Mouse (Mus musculus) liver, embryonic 14.5 days (tissue): ENCODE data around the gene Gnb4. TPM values are rescaled to one million over a fixed set of nuclear protein-coding genes. Genes with fewer than 3 reads are reported as not detected.
A peak's percentile ranks its signal among the peaks of the same experiment; 100 is the strongest.

Experiments
- ATAC-seq: fragments of 200-750 bp; cut with Nextera tagmentation; 2 replicates; pipeline ENCODE4 v1.8.0; 2017; ENCODE audit warnings: moderate number of reproducible peaks, mild to moderate bottlenecking, moderate library complexity; ENCODE audit not compliant: insufficient read depth
- DNase-seq, 3 experiments: peaks; one replicate each; pipeline ENCODE4 v3.0.0-alpha.2; 2012 to 2013; ENCODE audit warnings: low read depth in 3 of 3, low spot score in 3 of 3
- H3K27ac ChIP-seq: fragments of 300-500 bp; sonication (generic); 2 replicates; pipeline ENCODE4 v1.5.1; 2014; ENCODE audit warnings: moderate library complexity, mild to moderate bottlenecking, control low read depth, inconsistent platforms
- H3K27me3 ChIP-seq: fragments of 300-500 bp; sonication (generic); 2 replicates; pipeline ENCODE4 v1.6.1; 2014; ENCODE audit warnings: mild to moderate bottlenecking, low read length, moderate library complexity; ENCODE audit not compliant: control insufficient read depth, insufficient read depth
- H3K36me3 ChIP-seq: fragments of 300-500 bp; sonication (generic); replicated peaks from 2 replicates; pipeline ENCODE4 v1.6.1; 2014; ENCODE audit warnings: low read depth; ENCODE audit not compliant: control insufficient read depth, insufficient read depth
- H3K4me1 ChIP-seq, 2 experiments: fragments of 200-500 bp in 1 of 2; fragments of 300-500 bp in 1 of 2; sonication (generic) in 1 of 2; replicated peaks; 2 replicates each; pipeline ENCODE4 v1.6.1; 2012 to 2014; ENCODE audit warnings: antibody characterized with exemption in 1 of 2, inconsistent platforms in 1 of 2, low read length in 1 of 2; ENCODE audit not compliant: control insufficient read depth in 2 of 2, insufficient read depth in 2 of 2
- H3K4me2 ChIP-seq: fragments of 300-500 bp; sonication (generic); 2 replicates; pipeline ENCODE4 v1.6.1; 2014; ENCODE audit warnings: low read depth, mild to moderate bottlenecking, control low read depth, moderate library complexity
- H3K4me3 ChIP-seq, 2 experiments: fragments of 200-500 bp in 1 of 2; fragments of 300-500 bp in 1 of 2; sonication (generic) in 1 of 2; 2 replicates each; pipeline ENCODE4 v1.5.1; 2012 to 2014; ENCODE audit warnings: low read depth in 2 of 2, low read length in 2 of 2, mild to moderate bottlenecking in 2 of 2, control low read depth in 1 of 2, inconsistent platforms in 1 of 2, moderate library complexity in 1 of 2; ENCODE audit not compliant: insufficient read depth in 1 of 2
- H3K9ac ChIP-seq: fragments of 300-500 bp; sonication (generic); replicated peaks from 2 replicates; pipeline ENCODE4 v1.6.1; 2014; ENCODE audit warnings: mild to moderate bottlenecking, control low read depth, moderate library complexity
- H3K9me3 ChIP-seq: fragments of 300-500 bp; sonication (generic); 2 replicates; pipeline ENCODE4 v1.6.1; 2016; ENCODE audit warnings: low read length, mixed read lengths; ENCODE audit not compliant: control insufficient read depth
- CTCF ChIP-seq: IDR thresholded peaks from 2 replicates; pipeline ENCODE4 v1.5.1; 2016; ENCODE audit warnings: antibody characterized with exemption, low read depth, control low read depth
- EP300 ChIP-seq: IDR thresholded peaks from 2 replicates; pipeline ENCODE4 v1.6.1; 2016; ENCODE audit warnings: antibody characterized with exemption, low read depth
- WGBS: fragments of 180-500 bp; shearing (Covaris S2); extraction: QIAGEN DNeasy Blood & Tissue Kit; methylation state at CpG from one replicate; pipeline ENCODE4 v1.1.7; 2014; ENCODE audit not compliant: insufficient replicate concordance; 5-methylcytosine and 5-hydroxymethylcytosine counted together
- polyA plus RNA-seq, 2 experiments: library from polyadenylated mRNA; depleted of rRNA in 1 of 2; stranded (reverse) in 1 of 2; unstranded in 1 of 2; fragments of >200 nt; fragmentation: Nextera tagmentation in 1 of 2; extraction: Ambion mirVana in 1 of 2; gene quantifications; 2 replicates each; pipeline versions ENCODE4 v1.2.1 to v1.2.3; 2012 to 2014

Gene Gnb4
- polyA plus RNA-seq, 2 experiments: 4.1 to 6.9 TPM

GRCm38 (mm10) chr3:32658821-32659220 lies 42.4 kb upstream of the Gnb4 start:
- peaks cover 0 to 3% of the 10 kb centered on the region in 2 experiments; a peak in 2 of 4 replicates for H3K4me1 ChIP-seq
- DNase-seq: no peak
- no peaks in the 10 kb centered on the region for H3K27me3 ChIP-seq
- no peak for TF ChIP-seq EP300
- no peak for TF ChIP-seq CTCF
- no peaks in the 10 kb centered on the region for H3K36me3 ChIP-seq
- no peak overlapping the region for H3K27ac ChIP-seq
- H3K4me2 ChIP-seq: peak overlapping the region; percentile 37
- H3K4me3 ChIP-seq: 0 out of 4 replicates have a peak overlapping the region, but pooled peaks have one; percentile 4 to 8
- no peaks in the 10 kb centered on the region for H3K9me3 ChIP-seq
- 26% methylated on average over 16 of the region's 16 CpGs for WGBS
- no peak overlapping the region for H3K9ac ChIP-seq
- no peak for ATAC-seq

GRCm38 (mm10) chr3:32658401-32658800 lies 42.0 kb upstream of the Gnb4 start:
- TF ChIP-seq EP300 (no peak), CTCF (no peak)
- H3K9ac ChIP-seq: no peak overlapping the region
- H3K4me3 ChIP-seq: 0 out of 4 replicates have a peak overlapping the region, but pooled peaks of 1 of the 2 experiments have one; percentile 8
- ATAC-seq (no peak), DNase-seq (no peak)
- no peak overlapping the region for H3K27ac ChIP-seq
- no peaks in the 10 kb centered on the region for H3K27me3 ChIP-seq
- peak overlapping the region; percentile 37 for H3K4me2 ChIP-seq
- peaks cover 0 to 3% of the 10 kb centered on the region in 2 experiments; a peak in 2 of 4 replicates for H3K4me1 ChIP-seq
- H3K9me3 ChIP-seq: no peaks in the 10 kb centered on the region
- H3K36me3 ChIP-seq: no peaks in the 10 kb centered on the region
- 42% methylated on average over 7 of the region's 7 CpGs for WGBS

GRCm38 (mm10) chr3:32656398-32656994 lies 40.1 kb upstream of the Gnb4 start:
- no peaks in the 10 kb centered on the region for H3K36me3 ChIP-seq
- H3K4me2 ChIP-seq: no peak overlapping the region
- no peak for DNase-seq
- TF ChIP-seq CTCF (no peak), EP300 (no peak)
- H3K4me3 ChIP-seq: no peak overlapping the region
- WGBS: 21% methylated on average over 10 of the region's 10 CpGs
- no peak overlapping the region for H3K27ac ChIP-seq
- peaks cover 0 to 3% of the 10 kb centered on the region in 2 experiments; a peak in 2 of 4 replicates for H3K4me1 ChIP-seq
- ATAC-seq: no peak
- H3K9me3 ChIP-seq: no peaks in the 10 kb centered on the region
- no peak overlapping the region for H3K9ac ChIP-seq
- no peaks in the 10 kb centered on the region for H3K27me3 ChIP-seq

- Histone ChIP-seq H3K36me3 (no peaks in the 10 kb centered on the region), H3K4me3 (no peak overlapping the region), H3K4me1 (peaks cover 0 to 3% of the 10 kb centered on the region in 2 experiments; a peak in 2 of 4 replicates), H3K4me2 (no peak overlapping the region), H3K27ac (no peak overlapping the region), H3K9me3 (no peaks in the 10 kb centered on the region), H3K9ac (no peak overlapping the region), H3K27me3 (no peaks in the 10 kb centered on the region)
- WGBS: 29% methylated on average over 4 of the region's 4 CpGs
- ATAC-seq (no peak), DNase-seq (no peak)
- TF ChIP-seq CTCF (no peak), EP300 (no peak)
Observed at GRCm38 (mm10) chr3:32655994-32656393, 39.6 kb upstream of the Gnb4 start.

- ATAC-seq: no peak
- Histone ChIP-seq H3K4me3 (no peak overlapping the region), H3K4me2 (no peak overlapping the region), H3K27me3 (no peaks in the 10 kb centered on the region), H3K36me3 (no peaks in the 10 kb centered on the region), H3K9me3 (no peaks in the 10 kb centered on the region), H3K4me1 (peaks cover 0 to 3% of the 10 kb centered on the region in 2 experiments; a peak in 2 of 4 replicates), H3K27ac (no peak overlapping the region), H3K9ac (no peak overlapping the region)
- no peak for TF ChIP-seq EP300
- no peak for TF ChIP-seq CTCF
- 59% methylated on average over 4 of the region's 4 CpGs for WGBS
- no peak for DNase-seq
Observed at GRCm38 (mm10) chr3:32652739-32653138, 36.4 kb upstream of the Gnb4 start.
